Mouse (Mus musculus) neural tube, embryonic 14.5 days (tissue): Measurements from ENCODE around the gene N4bp2l2. TPM values are rescaled to one million over a fixed set of nuclear protein-coding genes. Genes with fewer than 3 reads are reported as not detected.

Source experiments
- ATAC-seq: fragments of 200-750 bp; cut with Nextera tagmentation; 2 replicates; pipeline ENCODE4 v1.8.0; 2017; ENCODE audit warnings: low read depth, mild to moderate bottlenecking, moderate TSS enrichment, moderate library complexity
- H3K27ac ChIP-seq: fragments of 300-500 bp; sonication (generic); 2 replicates; pipeline ENCODE4 v1.5.1; 2014; ENCODE audit warnings: low read depth, mild to moderate bottlenecking, control low read depth, low read length, moderate library complexity, mixed read lengths
- H3K27me3 ChIP-seq: fragments of 300-500 bp; sonication (generic); 2 replicates; pipeline ENCODE4 v1.6.1; 2014; ENCODE audit warnings: low read length; ENCODE audit not compliant: control insufficient read depth, insufficient read depth
- H3K36me3 ChIP-seq: fragments of 300-500 bp; sonication (generic); 2 replicates; pipeline ENCODE4 v1.6.1; 2014; ENCODE audit warnings: low read length, mixed read lengths; ENCODE audit not compliant: control insufficient read depth, insufficient read depth
- H3K4me1 ChIP-seq: fragments of 300-500 bp; sonication (generic); 2 replicates; pipeline ENCODE4 v1.6.1; 2014; ENCODE audit warnings: low read length; ENCODE audit not compliant: control insufficient read depth, insufficient read depth
- H3K4me2 ChIP-seq: fragments of 300-500 bp; sonication (generic); 2 replicates; pipeline ENCODE4 v1.6.1; 2014; ENCODE audit warnings: mild to moderate bottlenecking, low read depth, low read length, control low read depth
- H3K4me3 ChIP-seq: fragments of 300-500 bp; sonication (generic); 2 replicates; pipeline ENCODE4 v1.5.1; 2014; ENCODE audit warnings: low read depth, low read length, control low read depth, mixed read lengths
- H3K9ac ChIP-seq: fragments of 300-500 bp; sonication (generic); replicated peaks from 2 replicates; pipeline ENCODE4 v1.6.1; 2014; ENCODE audit warnings: low read depth, mild to moderate bottlenecking, control low read depth, low read length, mixed read lengths
- H3K9me3 ChIP-seq: fragments of 300-500 bp; sonication (generic); 2 replicates; pipeline ENCODE4 v1.6.1; 2016; ENCODE audit warnings: low read length; ENCODE audit not compliant: control insufficient read depth
- WGBS: fragments of 180-500 bp; shearing (Covaris S2); extraction: QIAGEN DNeasy Blood & Tissue Kit; methylation state at CpG from one replicate; pipeline ENCODE4 v1.1.7; 2014; 5-methylcytosine and 5-hydroxymethylcytosine counted together
- polyA plus RNA-seq: library from polyadenylated mRNA; unstranded; fragments of >200 nt; fragmentation: Nextera tagmentation; extraction: Ambion mirVana; gene quantifications from 2 replicates; pipeline ENCODE4 v1.2.1, GENCODE M21; 2014

Gene N4bp2l2
- polyA plus RNA-seq, 1 experiment from 2014 or later, result 45.4 TPM

- WGBS, result 77% methylated on average over 5 of the region's 5 CpGs
- ATAC-seq, result no peak
- H3K9ac ChIP-seq, result no peak overlapping the region
- H3K9me3 ChIP-seq, result no peaks in the 10 kb centered on the region
- H3K4me2 ChIP-seq, result no peak overlapping the region
- H3K27ac ChIP-seq, result no peak overlapping the region
- H3K4me3 ChIP-seq, result no peak overlapping the region
- H3K27me3 ChIP-seq, result no peaks in the 10 kb centered on the region
- no peaks in the 10 kb centered on the region for H3K4me1 ChIP-seq
- H3K36me3 ChIP-seq, result no peaks in the 10 kb centered on the region
Measured at GRCm38 (mm10) chr5:150583622-150584336, 82.2 kb downstream of the N4bp2l2 start.

GRCm38 (mm10) chr5:150583181-150583580 is 82.8 kb downstream of the N4bp2l2 start:
- H3K27ac ChIP-seq, result no peak overlapping the region
- no peak overlapping the region for H3K4me3 ChIP-seq
- WGBS, result 86% methylated on average over 5 of the region's 5 CpGs
- H3K4me2 ChIP-seq, result no peak overlapping the region
- no peak for ATAC-seq
- no peaks in the 10 kb centered on the region for H3K36me3 ChIP-seq
- H3K9ac ChIP-seq, result no peak overlapping the region
- H3K4me1 ChIP-seq, result no peaks in the 10 kb centered on the region
- no peaks in the 10 kb centered on the region for H3K9me3 ChIP-seq
- H3K27me3 ChIP-seq, result no peaks in the 10 kb centered on the region

- Histone ChIP-seq H3K9ac (no peak overlapping the region), H3K4me1 (no peaks in the 10 kb centered on the region), H3K4me2 (no peak overlapping the region), H3K27ac (no peak overlapping the region), H3K27me3 (no peaks in the 10 kb centered on the region), H3K36me3 (no peaks in the 10 kb centered on the region), H3K4me3 (no peak overlapping the region), H3K9me3 (no peaks in the 10 kb centered on the region)
- 84% methylated on average over 6 of the region's 6 CpGs for WGBS
- ATAC-seq, result no peak
Measured at GRCm38 (mm10) chr5:150581180-150581579, 84.8 kb downstream of the N4bp2l2 start.

GRCm38 (mm10) chr5:150578613-150579171 is 87.3 kb downstream of the N4bp2l2 start:
- no peak for ATAC-seq
- no peak overlapping the region for H3K4me3 ChIP-seq
- no peak overlapping the region for H3K9ac ChIP-seq
- H3K9me3 ChIP-seq, result no peaks in the 10 kb centered on the region
- H3K27ac ChIP-seq, result no peak overlapping the region
- H3K4me2 ChIP-seq, result no peak overlapping the region
- WGBS, result 81% methylated on average over 6 of the region's 6 CpGs
- H3K36me3 ChIP-seq, result peaks cover 3% of the 10 kb centered on the region; the same call in 1 of the 2 replicates
- no peaks in the 10 kb centered on the region for H3K4me1 ChIP-seq
- H3K27me3 ChIP-seq, result no peaks in the 10 kb centered on the region

- peaks cover 3% of the 10 kb centered on the region; the same call in 1 of the 2 replicates for H3K36me3 ChIP-seq
- H3K9me3 ChIP-seq, result no peaks in the 10 kb centered on the region
- no peak for ATAC-seq
- WGBS, result 93% methylated on average over 11 of the region's 11 CpGs
- no peak overlapping the region for H3K4me3 ChIP-seq
- H3K4me2 ChIP-seq, result no peak overlapping the region
- H3K27ac ChIP-seq, result no peak overlapping the region
- no peaks in the 10 kb centered on the region for H3K4me1 ChIP-seq
- H3K27me3 ChIP-seq, result no peaks in the 10 kb centered on the region
- no peak overlapping the region for H3K9ac ChIP-seq
Measured at GRCm38 (mm10) chr5:150576832-150577231, 89.2 kb downstream of the N4bp2l2 start.

- Histone ChIP-seq H3K27me3 (no peaks in the 10 kb centered on the region), H3K4me2 (no peak overlapping the region), H3K9ac (no peak overlapping the region), H3K4me1 (no peaks in the 10 kb centered on the region), H3K4me3 (no peak overlapping the region), H3K27ac (no peak overlapping the region), H3K9me3 (no peaks in the 10 kb centered on the region), H3K36me3 (peaks cover 3% of the 10 kb centered on the region; the same call in 1 of the 2 replicates)
- 83% methylated on average over 5 of the region's 5 CpGs for WGBS
- ATAC-seq, result no peak
Measured at GRCm38 (mm10) chr5:150574885-150575284, 91.1 kb downstream of the N4bp2l2 start.

GRCm38 (mm10) chr5:150574403-150574802 is 91.6 kb downstream of the N4bp2l2 start:
- no peak overlapping the region for H3K4me2 ChIP-seq
- H3K9me3 ChIP-seq, result no peaks in the 10 kb centered on the region
- no peak overlapping the region for H3K27ac ChIP-seq
- H3K36me3 ChIP-seq, result peaks cover 3% of the 10 kb centered on the region; the same call in 1 of the 2 replicates
- WGBS, result 95% methylated on average over 3 of the region's 3 CpGs
- no peaks in the 10 kb centered on the region for H3K4me1 ChIP-seq
- H3K27me3 ChIP-seq, result no peaks in the 10 kb centered on the region
- ATAC-seq, result no peak
- H3K4me3 ChIP-seq, result no peak overlapping the region
- no peak overlapping the region for H3K9ac ChIP-seq

- no peaks in the 10 kb centered on the region for H3K4me1 ChIP-seq
- no peak overlapping the region for H3K27ac ChIP-seq
- no peaks in the 10 kb centered on the region for H3K27me3 ChIP-seq
- H3K4me2 ChIP-seq, result no peak overlapping the region
- H3K9me3 ChIP-seq, result no peaks in the 10 kb centered on the region
- WGBS, result 75% methylated on average over 11 of the region's 11 CpGs
- H3K9ac ChIP-seq, result no peak overlapping the region
- H3K36me3 ChIP-seq, result peaks cover 11% of the 10 kb centered on the region; the same call in 1 of the 2 replicates
- H3K4me3 ChIP-seq, result no peak overlapping the region
- ATAC-seq, result no peak
Measured at GRCm38 (mm10) chr5:150570496-150571219, 95.3 kb downstream of the N4bp2l2 start.

GRCm38 (mm10) chr5:150566971-150567370 is 99.0 kb downstream of the N4bp2l2 start:
- Histone ChIP-seq H3K27me3 (no peaks in the 10 kb centered on the region), H3K36me3 (0 out of 2 replicates have a peak, but pooled peaks cover 8% of the 10 kb centered on the region), H3K4me2 (no peak overlapping the region), H3K9me3 (no peaks in the 10 kb centered on the region), H3K27ac (no peak overlapping the region), H3K9ac (no peak overlapping the region), H3K4me3 (no peak overlapping the region), H3K4me1 (no peaks in the 10 kb centered on the region)
- 94% methylated on average over 5 of the region's 5 CpGs for WGBS
- no peak for ATAC-seq
